Mouse (Mus musculus): ENCODE data around the gene Chst11.

GRCm38 (mm10) chr10:83039414-83039813, 54.1 kb downstream of the Chst11 start:
- no peak for TF ChIP-seq CTCF (IDR thresholded peaks at IDR 0.05; ENCODE audit: borderline replicate concordance, insufficient read depth, low read depth, low read length)
- TF ChIP-seq POLR2A (IDR thresholded peaks at IDR 0.05; ENCODE audit: borderline replicate concordance, insufficient read depth, low read length), result no peak
